Mouse (Mus musculus): Measurements from ENCODE around the gene Hist1h1d.

- no peak for TF ChIP-seq CTCF (IDR thresholded peaks at IDR 0.05; ENCODE audit: low read depth)
- no peak for TF ChIP-seq EP300 (IDR thresholded peaks at IDR 0.05; ENCODE audit: low read depth)
These were observed 15.9 kb upstream of the Hist1h1d start for GRCm38 (mm10) chr13:23537006-23537710.
